Mouse (Mus musculus): ENCODE data around the gene Pnmt. TPM values are rescaled to one million over a fixed set of nuclear protein-coding genes. Genes with fewer than 3 reads are reported as not detected.
"Not testable (repeated sequence)": the region's sequence is repeated elsewhere in the genome, so short reads cannot be mapped to it uniquely, and the experiment has no call there.

Pnmt gene
- polyA plus RNA-seq, 1 experiment from 2014 or later: 1.3 TPM

- H3K4me1 ChIP-seq: no peaks in the 10 kb centered on the region
- no peaks in the 10 kb centered on the region for H3K27me3 ChIP-seq (replicated peaks)
- ATAC-seq (replicated peaks): no peak
- 93% methylated on average over 7 of the region's 7 CpGs for WGBS
- no peak overlapping the region for H3K9ac ChIP-seq
- no peak overlapping the region for H3K27ac ChIP-seq
- no peak overlapping the region for H3K4me2 ChIP-seq
- H3K9me3 ChIP-seq: no peaks in the 10 kb centered on the region
- H3K4me3 ChIP-seq: no peak overlapping the region
- H3K36me3 ChIP-seq (replicated peaks): peaks cover 23% of the 10 kb centered on the region; the same call in 1 of the 2 replicates
These were observed 6.9 kb upstream of the Pnmt start for GRCm38 (mm10) chr11:98379379-98379778.

- Histone ChIP-seq H3K4me3 (no peak overlapping the region), H3K27ac (no peak overlapping the region), H3K27me3 (replicated peaks) (0 out of 2 replicates have a peak, but pooled peaks cover 2% of the 10 kb centered on the region), H3K4me1 (no peaks in the 10 kb centered on the region), H3K9ac (no peak overlapping the region), H3K9me3 (no peaks in the 10 kb centered on the region), H3K36me3 (replicated peaks) (peaks cover 23% of the 10 kb centered on the region; the same call in 1 of the 2 replicates), H3K4me2 (no peak overlapping the region)
- 77% methylated on average over 6 of the region's 6 CpGs for WGBS
- ATAC-seq (replicated peaks): no peak
These were observed 6.1 kb upstream of the Pnmt start for GRCm38 (mm10) chr11:98380106-98380505.

GRCm38 (mm10) chr11:98381651-98382050 lies 4.6 kb upstream of the Pnmt start:
- no peak for ATAC-seq (replicated peaks)
- H3K4me1 ChIP-seq: no peaks in the 10 kb centered on the region
- peaks cover 15% of the 10 kb centered on the region; the same call in 1 of the 2 replicates for H3K36me3 ChIP-seq (replicated peaks)
- H3K27ac ChIP-seq: no peak overlapping the region
- no peak overlapping the region for H3K9ac ChIP-seq
- H3K4me2 ChIP-seq: no peak overlapping the region
- H3K9me3 ChIP-seq: no peaks in the 10 kb centered on the region
- H3K27me3 ChIP-seq (replicated peaks): peaks cover 16% of the 10 kb centered on the region
- no peak overlapping the region for H3K4me3 ChIP-seq
- 91% methylated on average over 2 of the region's 2 CpGs for WGBS

- H3K9ac ChIP-seq; H3K4me3 ChIP-seq; ATAC-seq (replicated peaks); H3K4me1 ChIP-seq; H3K27ac ChIP-seq; H3K4me2 ChIP-seq; H3K9me3 ChIP-seq; H3K36me3 ChIP-seq (replicated peaks): not testable (repeated sequence)
- peaks cover 23% of the 10 kb centered on the region for H3K27me3 ChIP-seq (replicated peaks)
- WGBS: 47% methylated on average over 2 of the region's 2 CpGs
These were observed 3.8 kb upstream of the Pnmt start for GRCm38 (mm10) chr11:98382405-98382804.

GRCm38 (mm10) chr11:98383261-98384030 lies 2.8 kb upstream of the Pnmt start, which contains the start of gene Tcap:
Gene Tcap, plus strand, starts transcription at chr11:98383811.
- H3K4me2 ChIP-seq: no peak within 1 kb of the TSS
- H3K9ac ChIP-seq: no peak within 1 kb of the TSS
- no peaks in the 10 kb centered on the region for H3K9me3 ChIP-seq
- no peak within 1 kb of the TSS for H3K27ac ChIP-seq
- no peaks in the 10 kb centered on the region for H3K4me1 ChIP-seq
- 0 out of 2 replicates have a peak, but pooled peaks cover 4% of the 10 kb centered on the region for H3K36me3 ChIP-seq (replicated peaks)
- no peak within 1 kb of the TSS for H3K4me3 ChIP-seq
- ATAC-seq (replicated peaks): no peak
- peaks cover 33% of the 10 kb centered on the region for H3K27me3 ChIP-seq (replicated peaks)
- WGBS: 63% methylated on average over 14 of the region's 14 CpGs

- Histone ChIP-seq H3K9ac (no peak overlapping the region), H3K4me1 (no peaks in the 10 kb centered on the region), H3K4me2 (no peak overlapping the region), H3K27me3 (replicated peaks) (peaks cover 38% of the 10 kb centered on the region), H3K27ac (no peak overlapping the region), H3K36me3 (replicated peaks) (no peaks in the 10 kb centered on the region), H3K9me3 (no peaks in the 10 kb centered on the region), H3K4me3 (no peak overlapping the region)
- ATAC-seq (replicated peaks): no peak
- WGBS: 74% methylated on average over 20 of the region's 20 CpGs
These were observed 2.0 kb upstream of the Pnmt start for GRCm38 (mm10) chr11:98384216-98384615.

- H3K36me3 ChIP-seq (replicated peaks): no peaks in the 10 kb centered on the region
- WGBS: 67% methylated on average over 8 of the region's 8 CpGs
- no peaks in the 10 kb centered on the region for H3K4me1 ChIP-seq
- H3K27me3 ChIP-seq (replicated peaks): peaks cover 38% of the 10 kb centered on the region
- no peak overlapping the region for H3K27ac ChIP-seq
- ATAC-seq (replicated peaks): no peak
- no peak overlapping the region for H3K4me2 ChIP-seq
- H3K4me3 ChIP-seq: no peak overlapping the region
- H3K9ac ChIP-seq: no peak overlapping the region
- H3K9me3 ChIP-seq: no peaks in the 10 kb centered on the region
These were observed 1.3 kb upstream of the Pnmt start for GRCm38 (mm10) chr11:98384721-98385637.

GRCm38 (mm10) chr11:98386596-98386995 lies 346 bp downstream of the Pnmt start:
- no peak for ATAC-seq (replicated peaks)
- 15% methylated on average over 24 of the region's 24 CpGs for WGBS
- Histone ChIP-seq H3K4me3 (peak overlapping the region; percentile 7; the same call in 1 of the 2 replicates), H3K4me1 (no peaks in the 10 kb centered on the region), H3K4me2 (peak overlapping the region; percentile 25), H3K36me3 (replicated peaks) (no peaks in the 10 kb centered on the region), H3K27me3 (replicated peaks) (peaks cover 45% of the 10 kb centered on the region), H3K27ac (no peak overlapping the region), H3K9me3 (no peaks in the 10 kb centered on the region), H3K9ac (no peak overlapping the region)

GRCm38 (mm10) chr11:98387056-98387577 lies 867 bp downstream of the Pnmt start:
- H3K36me3 ChIP-seq (replicated peaks): no peaks in the 10 kb centered on the region
- H3K9ac ChIP-seq: no peak overlapping the region
- 60% methylated on average over 14 of the region's 14 CpGs for WGBS
- no peak overlapping the region for H3K4me3 ChIP-seq
- H3K4me1 ChIP-seq: no peaks in the 10 kb centered on the region
- no peak overlapping the region for H3K27ac ChIP-seq
- peak overlapping the region; percentile 25; the same call in 1 of the 2 replicates for H3K4me2 ChIP-seq
- no peak for ATAC-seq (replicated peaks)
- no peaks in the 10 kb centered on the region for H3K9me3 ChIP-seq
- H3K27me3 ChIP-seq (replicated peaks): peaks cover 49% of the 10 kb centered on the region

- Histone ChIP-seq H3K27me3 (replicated peaks) (peaks cover 49% of the 10 kb centered on the region), H3K27ac (no peak overlapping the region), H3K4me2 (no peak overlapping the region), H3K4me1 (no peaks in the 10 kb centered on the region; the same call in 1 of the 2 replicates), H3K9me3 (no peaks in the 10 kb centered on the region), H3K4me3 (no peak overlapping the region), H3K9ac (no peak overlapping the region), H3K36me3 (replicated peaks) (no peaks in the 10 kb centered on the region)
- WGBS: 72% methylated on average over 10 of the region's 10 CpGs
- ATAC-seq (replicated peaks): no peak
These were observed 2.0 kb downstream of the Pnmt start for GRCm38 (mm10) chr11:98388282-98388681.

- no peak overlapping the region for H3K4me3 ChIP-seq
- H3K36me3 ChIP-seq (replicated peaks): no peaks in the 10 kb centered on the region
- WGBS: 24% methylated on average over 9 of the region's 9 CpGs
- no peaks in the 10 kb centered on the region for H3K9me3 ChIP-seq
- no peak overlapping the region for H3K9ac ChIP-seq
- H3K27ac ChIP-seq: no peak overlapping the region
- no peaks in the 10 kb centered on the region; the same call in none of the 2 replicates for H3K4me1 ChIP-seq
- no peak overlapping the region for H3K4me2 ChIP-seq
- no peak for ATAC-seq (replicated peaks)
- H3K27me3 ChIP-seq (replicated peaks): peaks cover 49% of the 10 kb centered on the region
These were observed 3.1 kb downstream of the Pnmt start for GRCm38 (mm10) chr11:98389221-98389780.

GRCm38 (mm10) chr11:98390141-98390540 lies 3.9 kb downstream of the Pnmt start:
- H3K27me3 ChIP-seq (replicated peaks): peaks cover 46% of the 10 kb centered on the region
- no peaks in the 10 kb centered on the region for H3K9me3 ChIP-seq
- no peak overlapping the region for H3K4me2 ChIP-seq
- no peak overlapping the region for H3K9ac ChIP-seq
- no peaks in the 10 kb centered on the region; the same call in none of the 2 replicates for H3K4me1 ChIP-seq
- 68% methylated on average over 12 of the region's 12 CpGs for WGBS
- no peak overlapping the region for H3K27ac ChIP-seq
- H3K36me3 ChIP-seq (replicated peaks): no peaks in the 10 kb centered on the region
- no peak for ATAC-seq (replicated peaks)
- H3K4me3 ChIP-seq: no peak overlapping the region
